Mouse (Mus musculus) neural tube, embryonic 15.5 days (tissue): Measurements from ENCODE around the gene Disc1. TPM values are rescaled to one million over a fixed set of nuclear protein-coding genes. Genes with fewer than 3 reads are reported as not detected.
A peak's percentile ranks its signal among the peaks of the same experiment; 100 is the strongest.

Experiments used
- ATAC-seq: fragments of 200-750 bp; cut with Nextera tagmentation; 2 replicates; pipeline ENCODE4 v1.8.0; 2017; ENCODE audit warnings: mild to moderate bottlenecking, moderate TSS enrichment, moderate library complexity; ENCODE audit not compliant: low FRiP score
- H3K27ac ChIP-seq: fragments of 300-500 bp; sonication (generic); replicated peaks from 2 replicates; pipeline ENCODE4 v1.5.1; 2015; ENCODE audit warnings: mild to moderate bottlenecking, inconsistent platforms
- H3K27me3 ChIP-seq: fragments of 300-500 bp; sonication (generic); replicated peaks from 2 replicates; pipeline ENCODE4 v1.6.1; 2015; ENCODE audit warnings: inconsistent platforms
- H3K36me3 ChIP-seq: fragments of 300-500 bp; sonication (generic); 2 replicates; pipeline ENCODE4 v1.6.1; 2015; ENCODE audit warnings: inconsistent platforms
- H3K4me1 ChIP-seq: fragments of 300-500 bp; sonication (generic); 2 replicates; pipeline ENCODE4 v1.6.1; 2015; ENCODE audit warnings: inconsistent platforms
- H3K4me2 ChIP-seq: fragments of 300-500 bp; sonication (generic); 2 replicates; pipeline ENCODE4 v1.6.1; 2015; ENCODE audit warnings: inconsistent platforms, mild to moderate bottlenecking, moderate library complexity
- H3K4me3 ChIP-seq: fragments of 300-500 bp; sonication (generic); replicated peaks from 2 replicates; pipeline ENCODE4 v1.5.1; 2015; ENCODE audit warnings: mild to moderate bottlenecking, inconsistent platforms
- H3K9ac ChIP-seq: fragments of 300-500 bp; sonication (generic); replicated peaks from 2 replicates; pipeline ENCODE4 v1.6.1; 2015; ENCODE audit warnings: mild to moderate bottlenecking, inconsistent platforms
- H3K9me3 ChIP-seq: fragments of 300-500 bp; sonication (generic); replicated peaks from 2 replicates; pipeline ENCODE4 v1.6.1; 2016; ENCODE audit warnings: inconsistent platforms
- WGBS: fragments of 180-500 bp; shearing (Covaris S2); methylation state at CpG from one replicate; pipeline ENCODE4 v1.1.7; 2015; ENCODE audit warnings: mixed read lengths; 5-methylcytosine and 5-hydroxymethylcytosine counted together
- polyA plus RNA-seq: library from polyadenylated mRNA; unstranded; fragments of >200 nt; fragmentation: Nextera tagmentation; extraction: Ambion mirVana; gene quantifications from 2 replicates; pipeline ENCODE4 v1.2.1, GENCODE M21; 2015

Disc1 gene
- polyA plus RNA-seq, 1 experiment from 2014 or later, result 1.8 TPM

GRCm38 (mm10) chr8:125166545-125166944, 112.5 kb downstream of the Disc1 start:
- 68% methylated on average over 6 of the region's 6 CpGs for WGBS
- Histone ChIP-seq H3K4me1 (peaks cover 14% of the 10 kb centered on the region; the same call in 1 of the 2 replicates), H3K4me2 (no peak overlapping the region), H3K27ac (no peak overlapping the region), H3K27me3 (peaks cover 5% of the 10 kb centered on the region; the same call in 1 of the 2 replicates), H3K9ac (no peak overlapping the region), H3K4me3 (no peak overlapping the region), H3K9me3 (no peaks in the 10 kb centered on the region), H3K36me3 (no peaks in the 10 kb centered on the region)
- no peak for ATAC-seq

GRCm38 (mm10) chr8:125166988-125167387, 113.0 kb downstream of the Disc1 start:
- Histone ChIP-seq H3K4me1 (peaks cover 14% of the 10 kb centered on the region; the same call in 1 of the 2 replicates), H3K36me3 (no peaks in the 10 kb centered on the region), H3K4me2 (no peak overlapping the region), H3K4me3 (no peak overlapping the region), H3K27me3 (peaks cover 5% of the 10 kb centered on the region; the same call in 1 of the 2 replicates), H3K27ac (no peak overlapping the region), H3K9me3 (no peaks in the 10 kb centered on the region), H3K9ac (no peak overlapping the region)
- no peak for ATAC-seq
- 37% methylated on average over 9 of the region's 9 CpGs for WGBS

GRCm38 (mm10) chr8:125169628-125170027, 115.6 kb downstream of the Disc1 start:
- no peak for ATAC-seq
- Histone ChIP-seq H3K4me2 (no peak overlapping the region), H3K36me3 (no peaks in the 10 kb centered on the region), H3K9ac (no peak overlapping the region), H3K27ac (no peak overlapping the region), H3K4me3 (no peak overlapping the region), H3K27me3 (no peaks in the 10 kb centered on the region), H3K9me3 (no peaks in the 10 kb centered on the region), H3K4me1 (peaks cover 23% of the 10 kb centered on the region)
- WGBS, result 31% methylated on average over 3 of the region's 3 CpGs

- Histone ChIP-seq H3K9ac (no peak overlapping the region), H3K4me1 (peaks cover 23% of the 10 kb centered on the region), H3K4me2 (no peak overlapping the region), H3K36me3 (no peaks in the 10 kb centered on the region), H3K9me3 (no peaks in the 10 kb centered on the region), H3K27ac (no peak overlapping the region), H3K27me3 (0 out of 2 replicates have a peak, but pooled peaks cover 2% of the 10 kb centered on the region), H3K4me3 (no peak overlapping the region)
- no peak for ATAC-seq
- 89% methylated on average over 2 of the region's 2 CpGs for WGBS
These were observed 117.5 kb downstream of the Disc1 start for GRCm38 (mm10) chr8:125171531-125171930.

GRCm38 (mm10) chr8:125174237-125174636, 120.2 kb downstream of the Disc1 start:
- Histone ChIP-seq H3K27ac (peak overlapping the region; percentile 41; the same call in 1 of the 2 replicates), H3K4me3 (no peak overlapping the region), H3K9me3 (no peaks in the 10 kb centered on the region), H3K4me1 (peaks cover 22% of the 10 kb centered on the region), H3K36me3 (no peaks in the 10 kb centered on the region), H3K9ac (no peak overlapping the region), H3K4me2 (no peak overlapping the region), H3K27me3 (0 out of 2 replicates have a peak, but pooled peaks cover 7% of the 10 kb centered on the region)
- no peak for ATAC-seq
- WGBS, result 62% methylated on average over 7 of the region's 7 CpGs

- Histone ChIP-seq H3K4me2 (no peak overlapping the region), H3K4me1 (peaks cover 18% of the 10 kb centered on the region), H3K27me3 (0 out of 2 replicates have a peak, but pooled peaks cover 7% of the 10 kb centered on the region), H3K4me3 (no peak overlapping the region), H3K27ac (0 out of 2 replicates have a peak overlapping the region, but pooled peaks have one; percentile 45), H3K9me3 (no peaks in the 10 kb centered on the region), H3K36me3 (no peaks in the 10 kb centered on the region), H3K9ac (no peak overlapping the region)
- no peak for ATAC-seq
- 65% methylated on average over 4 of the region's 4 CpGs for WGBS
These were observed 120.9 kb downstream of the Disc1 start for GRCm38 (mm10) chr8:125174851-125175250.

- peaks cover 16% of the 10 kb centered on the region for H3K4me1 ChIP-seq
- 89% methylated on average over 4 of the region's 4 CpGs for WGBS
- no peak for ATAC-seq
These were observed 121.7 kb downstream of the Disc1 start for GRCm38 (mm10) chr8:125175661-125176060.

GRCm38 (mm10) chr8:125177091-125177490, 123.1 kb downstream of the Disc1 start:
- H3K9ac ChIP-seq, result no peak overlapping the region
- H3K9me3 ChIP-seq, result no peaks in the 10 kb centered on the region
- no peak overlapping the region for H3K4me3 ChIP-seq
- H3K27ac ChIP-seq, result no peak overlapping the region
- WGBS, result 84% methylated on average over 6 of the region's 6 CpGs
- H3K4me1 ChIP-seq, result peaks cover 16% of the 10 kb centered on the region
- H3K36me3 ChIP-seq, result no peaks in the 10 kb centered on the region
- peaks cover 15% of the 10 kb centered on the region for H3K27me3 ChIP-seq
- no peak for ATAC-seq
- no peak overlapping the region for H3K4me2 ChIP-seq

More at GRCm38 (mm10) chr8:125175661-125176060, 121.7 kb downstream of the Disc1 start:
- Histone ChIP-seq H3K36me3 (no peaks in the 10 kb centered on the region), H3K27me3 (0 out of 2 replicates have a peak, but pooled peaks cover 7% of the 10 kb centered on the region), H3K27ac (no peak overlapping the region), H3K4me3 (no peak overlapping the region), H3K9me3 (no peaks in the 10 kb centered on the region), H3K4me2 (no peak overlapping the region), H3K9ac (no peak overlapping the region)

GRCm38 (mm10) chr8:125177958-125178357, 124.0 kb downstream of the Disc1 start:
- no peak for ATAC-seq
- Histone ChIP-seq H3K27ac (no peak overlapping the region), H3K4me1 (peaks cover 13% of the 10 kb centered on the region), H3K9me3 (no peaks in the 10 kb centered on the region), H3K4me2 (no peak overlapping the region), H3K4me3 (no peak overlapping the region), H3K9ac (no peak overlapping the region), H3K27me3 (peaks cover 17% of the 10 kb centered on the region), H3K36me3 (no peaks in the 10 kb centered on the region)
- 82% methylated on average over 8 of the region's 8 CpGs for WGBS

- Histone ChIP-seq H3K9ac (0 out of 2 replicates have a peak overlapping the region, but pooled peaks have one; percentile 6), H3K36me3 (no peaks in the 10 kb centered on the region), H3K4me2 (peak overlapping the region; percentile 20; the same call in 1 of the 2 replicates), H3K27me3 (peaks cover 20% of the 10 kb centered on the region), H3K27ac (peak overlapping the region; percentile 54), H3K4me3 (no peak overlapping the region), H3K4me1 (peaks cover 13% of the 10 kb centered on the region), H3K9me3 (no peaks in the 10 kb centered on the region)
- WGBS, result 21% methylated on average over 17 of the region's 17 CpGs
- ATAC-seq, result peak; percentile 69; the same call in 1 of the 2 replicates
These were observed 129.8 kb downstream of the Disc1 start for GRCm38 (mm10) chr8:125183548-125184451.

- WGBS, result 44% methylated on average over 9 of the region's 9 CpGs
- 0 out of 2 replicates have a peak, but pooled peaks have one; percentile 38 for ATAC-seq
- peaks cover 13% of the 10 kb centered on the region for H3K4me1 ChIP-seq
- H3K27ac ChIP-seq, result peak overlapping the region; percentile 54
- no peak overlapping the region for H3K4me3 ChIP-seq
- H3K27me3 ChIP-seq, result peaks cover 18% of the 10 kb centered on the region
- H3K36me3 ChIP-seq, result no peaks in the 10 kb centered on the region
- peak overlapping the region; percentile 20; the same call in 1 of the 2 replicates for H3K4me2 ChIP-seq
- no peaks in the 10 kb centered on the region for H3K9me3 ChIP-seq
- no peak overlapping the region for H3K9ac ChIP-seq
These were observed 130.4 kb downstream of the Disc1 start for GRCm38 (mm10) chr8:125184452-125184817.

GRCm38 (mm10) chr8:125184881-125185280, 130.9 kb downstream of the Disc1 start:
- Histone ChIP-seq H3K27ac (no peak overlapping the region), H3K4me1 (peaks cover 13% of the 10 kb centered on the region), H3K4me3 (no peak overlapping the region), H3K9me3 (no peaks in the 10 kb centered on the region), H3K4me2 (no peak overlapping the region), H3K9ac (no peak overlapping the region), H3K27me3 (peaks cover 18% of the 10 kb centered on the region), H3K36me3 (no peaks in the 10 kb centered on the region)
- WGBS, result 78% methylated on average over 1 of the region's 1 CpGs
- no peak for ATAC-seq
